Mouse (Mus musculus): Measurements from ENCODE around the gene Erp29.
"Not testable (repeated sequence)": the region's sequence is repeated elsewhere in the genome, so short reads cannot be mapped to it uniquely, and the experiment has no call there.

The Erp29 gene

DNA sequence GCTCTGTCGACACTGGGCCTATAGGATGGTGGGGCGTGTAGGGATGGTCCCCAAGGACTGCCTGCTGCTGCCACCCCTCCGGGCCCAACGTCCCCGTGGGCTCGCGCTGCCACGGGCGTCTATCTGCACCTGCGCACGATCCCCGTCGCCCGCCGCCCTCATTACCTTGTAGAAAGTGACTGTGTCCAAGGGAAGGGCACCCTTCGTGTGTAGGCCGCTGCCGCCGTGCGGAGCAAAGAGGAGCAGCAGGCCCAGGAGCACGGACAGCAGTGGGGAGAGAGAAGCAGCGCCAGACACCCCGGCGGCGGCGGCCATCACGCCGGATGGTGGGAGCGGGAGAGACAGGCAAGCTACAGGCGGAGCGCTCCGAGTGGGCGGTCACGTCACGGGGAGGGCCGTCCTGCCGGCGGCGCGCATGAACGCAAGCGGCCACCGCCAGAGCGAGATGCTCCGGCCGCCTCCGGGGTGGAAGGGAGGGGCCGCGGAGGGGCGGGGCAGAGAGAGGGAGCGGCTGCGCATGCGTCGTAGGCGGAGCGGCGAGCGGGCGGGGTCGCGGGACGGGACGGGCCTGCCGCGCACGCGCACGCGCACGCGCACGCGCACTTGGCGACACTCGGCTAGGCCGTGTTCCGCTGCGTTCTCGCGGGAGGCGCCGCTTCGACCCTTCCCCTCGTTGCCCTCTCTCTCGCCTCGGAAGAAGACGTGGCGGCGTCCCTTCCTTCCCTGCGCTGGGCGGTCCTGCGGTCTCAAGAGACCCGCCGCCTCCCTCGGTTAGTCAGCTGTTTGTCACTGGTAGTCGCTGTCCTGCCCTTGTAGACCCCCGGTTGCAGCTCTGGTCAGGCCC lies at the start of gene Erp29:
Gene Erp29 (minus strand): TSS at position 481 of the 844 bp plus-strand sequence.
- peak; percentile 99 for DNase-seq (ENCODE audit: low spot score in 2 of 2)

DNA sequence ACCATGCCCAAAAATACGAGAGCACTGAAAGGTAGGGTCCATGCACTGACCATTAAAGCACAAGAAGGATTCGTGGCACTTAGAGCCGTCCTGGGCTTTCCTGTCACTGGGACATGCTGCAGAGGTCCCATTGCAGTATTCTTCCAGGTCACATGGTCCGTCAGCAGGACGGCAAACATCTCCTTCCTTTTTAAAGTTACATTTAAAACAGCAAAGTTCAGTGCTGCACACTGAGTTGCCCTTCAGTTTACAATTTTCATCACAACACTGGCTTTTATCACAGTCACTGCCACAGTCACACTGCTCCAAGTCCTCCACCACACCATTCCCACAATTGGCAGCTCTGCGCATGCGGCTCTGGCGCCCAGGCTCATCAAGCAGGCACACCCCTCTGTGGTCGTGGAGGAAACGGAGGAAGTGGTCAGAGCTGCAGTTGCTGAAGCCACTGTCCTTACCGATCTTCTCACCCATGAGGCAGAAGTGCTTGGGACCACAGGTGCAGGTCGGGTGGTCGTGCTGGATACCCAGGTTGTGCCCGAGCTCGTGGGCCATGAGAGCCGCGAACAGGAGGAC lies 49.2 kb upstream of the Erp29 start:
- not testable (repeated sequence) for DNase-seq (ENCODE audit: low spot score in 2 of 2)

DNA sequence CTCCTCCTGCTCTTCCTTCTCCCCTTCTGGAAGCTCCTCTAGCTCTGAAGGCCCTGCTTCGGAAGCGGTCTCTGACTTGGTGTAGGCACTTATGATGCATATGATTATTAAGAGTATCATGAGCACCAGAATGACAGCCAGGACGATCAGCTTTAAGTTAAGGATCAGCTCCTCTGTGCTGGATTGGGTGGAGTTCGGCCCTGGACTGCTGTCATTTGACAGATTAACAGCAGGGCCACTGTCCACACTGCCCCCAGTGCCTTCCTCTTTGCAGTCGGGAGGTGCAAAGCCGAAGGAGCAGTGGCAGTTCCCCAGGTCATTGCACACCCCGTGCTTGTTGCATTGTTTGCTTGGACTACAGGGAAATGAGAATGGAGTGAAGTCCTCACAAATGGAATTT lies 48.4 kb upstream of the Erp29 start:
- no peak for DNase-seq (ENCODE audit: low spot score in 2 of 2)

DNA sequence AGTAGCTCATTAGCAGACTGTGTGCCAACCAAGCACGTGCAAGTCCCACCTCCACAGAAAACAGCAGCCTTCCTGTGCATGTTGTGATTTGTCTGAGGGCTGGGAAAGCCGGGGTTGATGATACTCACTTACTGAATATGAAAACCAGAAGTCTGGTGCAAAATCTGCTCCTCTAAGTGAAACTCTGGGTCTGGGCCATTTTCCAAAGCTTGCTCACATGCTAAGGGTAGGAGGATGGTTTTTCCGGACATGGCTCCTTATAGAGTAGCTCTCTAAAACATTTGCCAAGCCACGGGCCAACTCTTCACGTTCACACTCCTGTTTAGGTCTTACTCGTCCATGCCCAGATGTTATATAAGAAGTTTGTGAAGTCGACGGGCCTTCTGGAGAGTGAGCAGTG lies 41.0 kb upstream of the Erp29 start:
- no peak for DNase-seq (ENCODE audit: low spot score in 2 of 2)

DNA sequence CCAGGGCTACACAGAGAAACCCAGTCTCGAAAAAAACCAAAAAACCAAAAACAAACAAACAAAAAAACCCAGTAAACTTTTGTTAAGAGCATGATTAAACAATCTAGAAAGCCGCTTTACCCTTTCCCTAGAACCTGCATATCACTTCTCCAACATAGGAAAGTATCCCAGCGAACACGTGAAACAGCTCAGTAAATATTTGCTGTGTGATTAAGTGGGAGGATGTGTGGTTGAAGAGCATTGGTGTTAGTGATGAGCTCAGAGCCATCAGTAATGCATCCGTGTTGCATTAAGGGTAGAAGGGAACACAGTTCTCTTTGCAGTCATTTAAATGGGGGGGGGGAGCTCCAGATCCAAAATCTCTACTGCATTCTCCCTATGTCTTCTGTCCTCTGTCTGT lies 32.5 kb upstream of the Erp29 start:
- no peak for DNase-seq (ENCODE audit: low spot score in 2 of 2)

DNA sequence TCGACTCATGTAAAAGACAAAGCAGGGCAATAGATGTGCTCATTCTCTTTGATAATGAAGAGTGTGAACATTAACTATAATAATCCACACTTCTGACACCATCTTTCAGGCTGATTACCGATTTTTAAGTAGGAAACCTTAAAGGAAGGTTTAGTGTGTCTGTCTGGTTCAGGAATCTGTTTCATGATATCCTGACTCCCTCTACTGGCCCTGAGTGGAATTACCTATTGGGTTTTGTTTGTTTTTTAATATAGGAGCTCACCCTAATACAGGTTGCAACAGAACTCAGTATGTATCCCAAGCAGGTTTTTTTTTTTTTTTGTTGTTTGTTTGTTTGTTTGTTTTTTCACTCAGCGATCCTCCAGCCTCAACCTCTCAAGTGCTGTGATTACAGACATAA lies 25.4 kb upstream of the Erp29 start:
- peak in 1 of 2 experiments; percentile 44 for DNase-seq (ENCODE audit: low spot score in 2 of 2)

DNA sequence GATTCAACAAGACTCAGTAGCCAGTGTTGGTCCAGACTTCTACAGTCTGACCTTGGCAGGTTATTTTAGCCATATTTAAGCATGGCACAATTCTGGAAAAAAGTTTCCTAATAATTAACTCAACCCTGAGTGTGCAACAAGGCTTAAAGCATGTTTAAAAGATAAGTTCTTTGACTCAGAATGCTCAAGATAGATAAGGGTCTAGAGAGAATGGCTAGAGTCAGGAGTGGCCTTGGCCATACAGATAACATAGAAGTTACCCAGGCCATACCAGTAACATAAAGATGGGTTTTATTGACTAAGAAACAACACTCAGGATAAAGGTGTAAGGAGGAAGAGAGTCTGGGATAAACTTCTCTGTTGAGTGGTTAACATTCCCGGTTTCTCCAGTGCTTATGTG lies 23.7 kb upstream of the Erp29 start:
- no peak for DNase-seq (ENCODE audit: low spot score in 2 of 2)

DNA sequence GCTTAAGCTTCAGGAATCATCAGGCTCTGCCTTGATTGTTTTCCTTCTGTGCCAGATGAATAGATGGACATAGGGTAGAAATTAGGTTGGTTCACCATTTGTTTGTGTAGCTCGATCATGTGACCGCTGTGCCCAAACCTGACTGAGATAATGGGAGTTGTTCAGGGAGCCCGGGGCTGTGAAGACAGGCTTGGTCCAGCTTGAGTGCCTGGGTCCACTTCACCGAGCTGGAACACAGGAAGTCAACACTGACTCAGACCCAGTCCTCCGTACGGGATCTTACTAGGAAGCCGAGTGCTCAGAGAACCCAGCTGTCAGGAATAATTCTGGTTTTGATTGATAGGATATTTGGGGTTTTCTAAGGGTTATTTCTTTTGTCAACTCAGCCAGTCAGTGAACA lies 22.3 kb upstream of the Erp29 start:
- DNase-seq (ENCODE audit: low spot score in 2 of 2), result no peak

DNA sequence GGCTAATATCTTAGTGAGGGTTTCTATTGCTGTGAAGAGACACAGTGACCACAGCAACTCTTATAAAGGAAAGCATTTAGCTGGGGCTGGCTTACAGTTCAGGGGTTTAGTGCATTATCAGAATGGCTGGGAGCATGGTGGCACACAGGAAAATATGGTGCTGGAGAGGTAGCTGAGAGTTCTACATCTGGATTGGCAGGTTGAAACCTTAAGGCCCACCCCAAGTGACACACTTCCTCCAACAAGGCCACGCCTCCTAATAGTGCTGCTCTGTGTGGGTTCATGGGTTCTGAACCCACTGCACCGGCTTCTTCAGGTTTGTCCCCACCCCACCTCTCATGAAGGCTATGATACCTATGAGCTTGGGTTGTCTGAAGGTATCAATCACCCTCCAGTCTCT lies 20.1 kb upstream of the Erp29 start:
- no peak for DNase-seq (ENCODE audit: low spot score in 2 of 2)

DNA sequence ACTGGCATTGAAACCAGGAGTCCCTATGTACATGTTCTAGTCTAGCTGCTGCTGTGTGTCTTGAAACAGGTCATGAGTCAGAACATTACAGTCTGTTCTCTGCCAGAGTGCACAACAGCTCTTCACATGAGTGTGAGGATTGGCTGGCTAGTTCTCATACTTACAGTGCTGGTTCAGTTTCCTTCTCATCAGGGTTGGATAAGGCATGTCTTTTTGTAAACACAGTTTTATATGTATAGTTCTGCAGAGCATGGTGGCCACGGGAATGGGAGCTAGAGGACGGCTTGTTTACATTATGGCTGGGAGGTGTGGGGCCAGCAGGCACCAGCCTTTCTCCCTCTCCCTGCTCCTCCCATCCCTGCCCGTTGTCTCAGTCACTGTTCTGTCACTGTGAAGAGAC lies 17.3 kb upstream of the Erp29 start:
- DNase-seq (ENCODE audit: low spot score in 2 of 2), result no peak

DNA sequence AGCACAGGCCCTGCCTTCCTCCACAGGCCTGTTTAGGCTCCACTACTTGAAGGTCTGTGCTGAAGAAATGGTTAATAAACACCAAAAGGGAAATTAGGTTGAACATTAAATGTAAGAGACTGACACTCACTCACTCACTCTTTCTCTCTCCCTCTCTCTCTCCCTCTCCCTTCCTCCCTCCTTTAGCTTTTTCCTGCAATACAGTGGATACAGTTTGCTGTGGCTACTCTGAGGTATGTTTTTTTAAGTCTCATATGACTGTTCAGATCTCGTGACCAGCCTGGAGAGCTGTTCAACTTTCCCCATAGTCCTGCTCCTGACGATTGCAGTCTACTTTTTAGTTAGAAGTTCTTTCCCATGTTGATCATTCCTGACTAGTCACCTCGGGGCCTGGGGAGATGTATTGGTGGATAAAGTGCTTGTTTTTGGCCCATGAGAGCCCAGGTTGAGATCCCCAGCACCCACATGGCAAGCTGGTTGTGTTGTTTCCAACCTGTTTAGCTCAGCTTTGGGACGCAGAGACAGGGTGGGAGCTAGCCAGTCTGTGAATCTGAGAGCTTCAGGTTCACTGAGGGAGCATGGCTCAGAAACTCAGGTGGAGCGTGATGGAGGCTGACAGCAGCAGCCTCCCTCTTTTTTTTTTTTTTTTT lies 11.4 kb upstream of the Erp29 start:
- DNase-seq (ENCODE audit: low spot score in 2 of 2), result no peak

DNA sequence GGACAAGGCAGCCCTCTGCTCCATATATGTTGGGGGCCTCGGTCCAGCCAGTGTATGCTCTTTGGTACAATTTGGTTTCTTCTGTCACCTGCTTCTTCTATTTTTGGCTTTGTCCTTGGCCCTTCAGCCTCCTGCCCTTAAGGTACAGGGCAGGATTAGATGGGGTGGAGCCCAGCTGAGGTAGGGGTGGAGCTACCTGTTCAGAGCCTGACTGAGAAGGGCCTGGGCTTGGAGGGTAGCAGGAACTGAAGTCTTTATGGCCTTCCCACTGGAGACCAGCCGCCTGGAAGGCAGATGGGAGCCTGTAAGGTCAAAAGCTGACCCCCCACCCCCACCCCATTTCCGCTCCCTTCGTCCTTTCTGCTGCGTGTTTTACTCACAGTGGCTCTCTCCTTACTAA lies 10.7 kb upstream of the Erp29 start:
- no peak for DNase-seq (ENCODE audit: low spot score in 2 of 2)

DNA sequence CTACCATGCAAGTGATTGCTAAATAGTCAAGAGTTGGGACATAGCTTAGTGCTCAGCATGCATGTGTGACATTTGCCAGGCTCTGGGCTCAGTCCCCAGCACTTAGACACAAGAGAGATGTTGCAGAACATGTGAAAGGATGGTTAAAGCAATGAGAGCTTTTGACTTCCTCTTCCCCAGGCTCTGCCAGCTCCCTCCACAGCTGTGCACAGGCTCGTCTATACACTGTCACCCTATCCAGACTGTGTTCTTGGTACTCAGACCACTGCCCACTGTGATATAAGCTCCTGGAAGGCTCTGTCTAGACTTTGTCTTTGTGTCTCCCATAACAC lies 9.8 kb upstream of the Erp29 start:
- DNase-seq (ENCODE audit: low spot score in 2 of 2), result no peak

DNA sequence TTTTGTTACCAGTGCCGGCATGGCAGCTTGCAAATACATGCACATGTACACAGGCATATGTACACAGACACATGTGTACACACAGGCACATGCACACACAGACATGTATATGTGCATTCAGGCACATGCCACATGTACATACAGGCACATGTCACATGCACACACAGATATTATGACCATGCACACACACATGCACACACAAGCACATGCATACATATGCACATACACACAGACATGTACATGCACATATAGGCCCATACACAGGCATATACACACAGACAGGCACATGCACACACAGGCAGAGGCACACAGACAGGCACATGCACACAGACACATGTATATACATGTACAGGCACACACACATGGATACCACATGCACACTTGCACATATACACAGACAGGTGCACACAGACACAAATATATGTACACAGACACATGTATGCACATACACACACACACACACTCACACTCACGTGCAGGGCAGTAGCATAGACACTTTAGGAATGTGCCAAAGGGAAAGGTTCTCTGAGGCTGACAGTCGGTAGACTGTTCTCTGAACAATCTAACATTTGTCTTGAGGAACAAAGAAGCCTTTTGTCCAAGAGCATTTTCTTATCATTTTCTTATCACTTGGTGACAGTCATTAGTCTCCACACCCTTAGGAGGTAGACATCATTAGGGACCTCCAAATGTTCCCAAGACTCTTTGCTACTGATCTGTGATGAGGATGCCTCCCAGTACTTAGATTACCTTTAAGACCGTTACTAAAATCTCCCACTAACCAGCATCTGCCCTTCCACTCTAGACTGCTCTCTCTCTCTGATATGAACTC lies 9.2 kb upstream of the Erp29 start:
- no peak for DNase-seq (ENCODE audit: low spot score in 2 of 2)

DNA sequence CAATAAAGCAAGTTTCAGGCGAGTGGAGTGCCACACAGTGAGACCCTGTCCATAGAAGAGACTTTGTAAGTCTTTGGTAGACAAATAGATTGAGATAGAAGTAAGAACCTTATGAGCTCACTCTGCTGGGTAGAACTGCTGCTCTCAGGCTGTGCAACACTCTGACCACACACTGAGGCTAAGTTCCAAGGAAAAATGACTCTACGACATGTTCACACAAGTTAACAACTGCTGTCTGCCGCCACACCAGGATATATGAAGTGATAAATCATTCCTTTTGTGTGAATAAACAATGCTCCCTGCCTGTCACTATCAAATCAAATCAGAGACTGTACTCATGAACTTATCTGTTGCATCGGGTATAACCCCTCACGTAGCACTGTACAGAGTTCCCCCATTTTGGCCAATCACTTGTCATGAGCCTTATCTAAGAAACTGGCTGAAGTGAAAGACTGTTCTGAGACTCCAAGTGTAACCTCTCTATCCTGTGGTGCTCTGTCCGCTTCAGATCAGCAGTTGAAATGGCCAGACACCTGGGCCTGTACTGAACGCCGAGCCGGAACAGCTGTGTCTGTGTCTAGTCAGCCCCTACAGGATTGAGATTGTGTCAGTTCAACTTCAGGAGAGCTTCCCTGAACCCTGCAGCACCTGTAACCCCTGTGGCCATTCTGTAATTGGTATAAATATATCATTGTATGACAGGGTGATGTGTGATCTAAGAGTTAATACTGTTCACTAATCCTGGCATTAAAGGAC lies 3.4 kb upstream of the Erp29 start:
- no peak for DNase-seq (ENCODE audit: low spot score in 2 of 2)

DNA sequence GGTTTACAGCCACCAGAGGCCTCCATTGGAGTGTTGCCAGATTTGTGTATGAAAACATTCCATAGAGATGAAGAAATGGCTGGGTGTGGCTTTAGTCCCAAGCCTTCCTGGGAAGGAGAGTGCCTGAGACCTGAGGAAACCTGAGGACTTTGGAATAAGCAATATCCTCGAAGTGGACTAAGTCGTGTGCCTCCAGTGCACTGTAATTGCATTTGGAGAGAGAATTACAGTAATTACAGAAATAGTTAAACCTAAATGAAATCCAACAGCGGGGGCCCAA lies 2.1 kb upstream of the Erp29 start:
- no peak for DNase-seq (ENCODE audit: low spot score in 2 of 2)

DNA sequence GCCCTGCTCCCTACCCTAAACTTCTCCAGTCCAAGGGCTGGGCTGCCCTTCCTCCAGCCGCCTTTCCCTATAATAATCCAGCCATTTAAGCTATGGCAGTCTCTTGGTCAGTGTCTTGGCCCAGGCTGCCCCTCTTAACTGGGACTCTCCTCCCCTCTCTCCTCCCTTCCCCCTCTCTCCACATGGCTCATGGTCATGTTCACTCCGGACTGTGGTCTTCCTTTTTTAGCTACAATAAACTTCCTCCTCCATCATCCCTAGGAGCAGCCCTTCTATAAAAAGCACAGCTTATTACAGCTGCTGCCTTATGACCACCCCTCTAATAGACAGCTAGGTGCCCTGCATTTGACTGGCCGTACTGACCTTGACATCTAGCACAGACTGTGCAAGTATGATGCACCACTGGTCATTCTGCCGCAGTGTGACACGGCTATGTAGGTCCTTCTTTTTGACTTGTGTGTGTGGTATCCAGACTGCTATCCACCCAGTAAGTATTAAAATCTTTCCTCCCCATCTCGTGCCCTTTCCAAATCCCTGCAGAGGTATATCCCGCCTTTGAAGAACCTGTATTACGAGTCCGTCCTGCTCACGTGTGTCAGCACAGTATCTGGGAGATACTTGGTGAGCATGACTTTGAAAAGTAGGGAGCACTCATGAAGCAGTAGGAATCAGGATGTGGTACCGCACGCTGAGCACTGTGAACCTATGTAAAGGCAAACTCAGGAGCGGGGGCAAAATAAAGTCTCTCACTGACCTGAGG lies 1.6 kb upstream of the Erp29 start:
- DNase-seq (ENCODE audit: low spot score in 2 of 2), result no peak

DNA sequence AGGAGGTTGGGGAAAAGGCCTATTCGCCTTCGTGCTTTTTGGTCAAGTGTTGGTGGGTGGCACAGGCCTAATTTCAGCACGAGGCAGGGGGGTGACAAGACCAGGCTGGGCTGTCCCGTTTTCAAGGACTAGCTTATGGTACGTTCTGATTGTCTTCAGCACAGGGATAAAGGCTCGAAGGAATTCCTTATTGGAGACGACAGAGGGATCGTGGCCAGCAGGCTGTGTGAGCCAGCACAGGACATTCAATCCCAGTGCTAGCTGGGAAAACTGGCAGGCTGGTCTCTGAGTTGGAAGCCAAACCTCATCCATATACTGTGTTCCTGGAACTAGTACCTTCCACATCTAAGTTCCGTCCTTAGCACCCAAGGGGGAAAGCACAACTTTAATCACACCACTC lies 600 bp upstream of the Erp29 start:
- DNase-seq (ENCODE audit: low spot score in 2 of 2), result no peak

DNA sequence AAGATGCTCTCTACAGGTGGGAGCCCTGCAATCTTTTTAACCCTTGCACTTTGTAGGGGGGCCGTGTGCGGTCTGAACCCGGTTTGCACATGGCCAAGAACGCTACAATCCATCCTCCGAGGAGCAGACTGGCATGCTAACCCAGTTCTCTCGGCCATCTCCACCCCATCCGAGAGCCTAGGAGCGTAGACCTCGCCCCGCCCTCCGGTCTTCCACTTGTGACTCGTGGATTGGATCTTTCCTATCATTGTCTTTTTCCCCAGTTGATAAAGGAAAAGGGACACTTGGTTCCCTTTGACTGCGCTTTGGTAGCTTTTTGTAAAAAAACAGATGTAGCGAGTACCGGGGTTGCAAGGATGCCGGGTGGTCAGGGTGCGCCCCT lies 671 bp downstream of the Erp29 start, which contains the start of gene Tmem116:
Gene Tmem116 (plus strand): TSS at position 250 of the 382 bp plus-strand sequence.
- DNase-seq (ENCODE audit: low spot score in 2 of 2), result peak in 1 of 2 experiments; percentile 72

DNA sequence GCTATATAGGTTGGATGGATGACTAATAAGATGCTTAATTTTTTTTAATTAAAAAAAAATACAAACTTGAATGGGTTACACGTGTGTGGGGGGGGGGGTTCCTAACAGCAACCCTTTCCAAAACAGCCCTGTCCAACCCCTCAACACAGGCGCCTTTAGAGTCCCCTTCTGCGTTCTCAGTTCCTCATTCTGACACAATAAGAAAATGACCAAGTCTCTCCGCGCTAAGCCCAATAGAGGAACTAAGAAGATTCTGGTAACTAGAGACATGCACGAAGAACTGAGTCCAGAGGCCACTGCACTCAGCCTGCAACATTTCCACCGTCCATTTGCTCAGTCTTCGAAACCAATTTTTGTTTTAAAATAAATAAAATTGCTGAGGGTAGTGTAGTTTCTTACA lies 1.1 kb downstream of the Erp29 start:
- DNase-seq (ENCODE audit: low spot score in 2 of 2), result peak in 1 of 2 experiments; percentile 38

DNA sequence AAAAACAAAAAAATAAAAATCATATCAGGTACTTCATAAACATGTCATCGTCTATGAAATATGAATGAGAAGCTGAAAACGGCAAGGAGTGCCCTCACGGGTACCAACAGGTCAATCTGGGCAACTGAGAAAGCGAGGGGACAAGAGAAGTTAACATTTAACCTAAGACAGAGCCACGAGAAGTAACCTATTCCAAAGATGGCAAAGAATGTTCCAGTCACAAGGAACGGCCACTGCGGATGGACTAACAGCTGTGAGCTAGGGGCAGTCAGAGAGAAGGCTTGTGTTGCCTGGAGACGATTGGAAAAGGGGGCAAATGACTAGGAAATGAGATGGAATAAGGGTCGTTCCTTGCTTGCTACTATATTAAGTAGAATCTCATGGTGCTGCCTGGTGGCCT lies 1.8 kb downstream of the Erp29 start:
- DNase-seq (ENCODE audit: low spot score in 2 of 2), result no peak
